Mouse (Mus musculus): ENCODE results near the gene Smim14. TPM values are rescaled to one million over a fixed set of nuclear protein-coding genes. Genes with fewer than 3 reads are reported as not detected.

Gene Smim14
- 45.0 and 45.8 TPM in 2 replicates for polyA plus RNA-seq (2015; fragmentation: Nextera tagmentation; extraction: Ambion mirVana)

DNA sequence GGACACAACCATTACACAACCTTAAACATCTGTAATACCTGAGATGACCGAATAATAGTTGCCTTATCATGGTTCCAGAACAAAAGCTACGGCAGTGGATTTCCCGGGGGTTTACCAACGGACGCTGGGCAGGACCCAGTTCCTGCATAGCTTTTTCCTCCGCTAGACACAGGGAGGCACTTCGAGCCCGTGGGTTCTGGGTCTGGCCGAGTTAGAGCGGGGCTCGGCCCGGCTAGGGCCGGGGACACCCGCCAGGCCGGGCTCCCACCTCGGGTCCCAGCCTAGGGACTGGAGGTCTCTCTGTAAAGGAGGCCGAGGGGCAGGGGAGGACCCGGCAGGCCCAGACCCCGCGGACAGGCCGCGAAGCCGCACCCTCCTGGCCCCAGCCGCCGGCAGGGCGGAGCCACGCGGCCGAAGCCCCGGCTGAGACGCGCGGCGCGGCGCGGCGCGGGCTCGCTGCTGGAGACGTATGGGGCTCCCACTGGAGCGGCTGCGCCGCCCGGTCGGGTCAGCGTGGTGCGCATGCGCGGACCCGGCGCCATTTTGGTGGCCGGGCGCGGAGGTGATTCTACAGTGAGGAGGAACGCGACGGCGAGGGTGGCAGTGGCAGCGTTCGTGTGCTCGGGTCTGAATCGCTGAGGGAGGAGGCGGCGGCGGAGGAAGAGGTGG lies at the start of gene Smim14, which contains the start of gene Ube2k:
TSS of gene Smim14 (minus strand) at position 434 of the 669 bp plus-strand sequence.
TSS of gene Ube2k (plus strand) at position 483 of the 669 bp plus-strand sequence.
- no peaks in the 10 kb centered on the region for H3K9me3 ChIP-seq (replicated peaks)
- peak; percentile 97 for ATAC-seq (ENCODE audit: insufficient read depth)
- peak within 1 kb of the TSS; percentile 98 for H3K9ac ChIP-seq
- no peaks in the 10 kb centered on the region for H3K27me3 ChIP-seq
- H3K4me2 ChIP-seq = peak within 1 kb of the TSS; percentile 88
- H3K36me3 ChIP-seq (replicated peaks) = 0 out of 2 replicates have a peak, but pooled peaks cover 10% of the 10 kb centered on the region
- H3K27ac ChIP-seq (replicated peaks) = peak within 1 kb of the TSS; percentile 96
- under 1% methylated on average over 66 of the region's 66 CpGs for WGBS (ENCODE audit: insufficient replicate concordance)
- H3K4me3 ChIP-seq (replicated peaks) = peak within 1 kb of the TSS; percentile 97
- H3K4me1 ChIP-seq (replicated peaks) = peaks cover 36% of the 10 kb centered on the region

DNA sequence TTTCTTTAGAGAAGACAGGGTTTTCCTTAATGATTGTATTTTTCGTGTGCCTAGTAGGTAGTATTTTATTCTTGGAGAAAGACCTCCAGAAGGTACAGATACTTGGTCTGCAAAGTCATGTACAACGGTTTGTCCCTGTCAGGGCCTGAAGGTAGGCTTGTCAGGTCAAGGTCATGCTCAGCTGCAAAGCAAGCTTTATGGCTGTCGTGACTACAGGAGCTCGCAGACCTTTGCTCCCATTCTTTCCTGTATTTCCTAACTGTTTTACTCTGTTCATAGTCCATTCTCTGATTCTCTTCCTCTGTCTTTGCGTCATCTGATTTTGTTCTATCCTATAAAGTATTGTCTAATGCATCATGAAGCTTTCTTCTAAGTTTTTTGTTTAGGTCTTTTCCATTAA lies 49.3 kb upstream of the Smim14 start:
- Histone ChIP-seq H3K36me3 (replicated peaks) (peaks cover 35% of the 10 kb centered on the region), H3K4me2 (no peak overlapping the region), H3K4me1 (replicated peaks) (no peaks in the 10 kb centered on the region), H3K27ac (replicated peaks) (no peak overlapping the region), H3K9ac (no peak overlapping the region), H3K4me3 (replicated peaks) (no peak overlapping the region), H3K9me3 (replicated peaks) (no peaks in the 10 kb centered on the region), H3K27me3 (no peaks in the 10 kb centered on the region)
- WGBS (ENCODE audit: insufficient replicate concordance) = 76% methylated on average over 5 of the region's 5 CpGs
- peak; percentile 66 for ATAC-seq (ENCODE audit: insufficient read depth)

DNA sequence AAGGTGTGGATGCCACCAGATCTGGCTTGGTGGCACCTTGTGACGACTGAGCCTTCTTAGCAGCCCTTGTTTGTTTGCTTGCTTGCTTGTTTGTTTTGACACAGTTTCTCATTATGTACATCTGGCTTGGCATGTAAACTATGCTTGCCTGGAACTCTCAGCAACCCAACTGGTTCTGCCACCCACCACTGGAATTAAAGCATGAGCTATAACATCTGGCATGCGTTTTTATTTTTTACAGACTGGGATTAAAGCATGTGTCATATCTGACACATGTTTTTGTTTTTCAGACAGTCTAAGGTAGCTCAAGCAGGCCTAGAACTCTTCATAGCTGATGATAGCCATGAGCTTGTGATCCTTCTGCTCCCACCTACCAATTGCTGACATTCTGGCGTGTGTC lies 41.6 kb upstream of the Smim14 start:
- Histone ChIP-seq H3K9ac (no peak overlapping the region), H3K4me2 (no peak overlapping the region), H3K27ac (replicated peaks) (no peak overlapping the region), H3K4me1 (replicated peaks) (peaks cover 4% of the 10 kb centered on the region), H3K9me3 (replicated peaks) (no peaks in the 10 kb centered on the region), H3K27me3 (no peaks in the 10 kb centered on the region), H3K4me3 (replicated peaks) (no peak overlapping the region), H3K36me3 (replicated peaks) (peaks cover 40% of the 10 kb centered on the region)
- ATAC-seq (ENCODE audit: insufficient read depth) = no peak
- 79% methylated on average over 3 of the region's 3 CpGs for WGBS (ENCODE audit: insufficient replicate concordance)

GRCm38 (mm10) chr5:65575896-65576295 lies 38.9 kb upstream of the Smim14 start:
- Histone ChIP-seq H3K36me3 (replicated peaks) (peaks cover 35% of the 10 kb centered on the region), H3K4me2 (no peak overlapping the region), H3K9me3 (replicated peaks) (no peaks in the 10 kb centered on the region), H3K27me3 (no peaks in the 10 kb centered on the region), H3K27ac (replicated peaks) (no peak overlapping the region), H3K9ac (no peak overlapping the region), H3K4me1 (replicated peaks) (peaks cover 4% of the 10 kb centered on the region), H3K4me3 (replicated peaks) (no peak overlapping the region)
- WGBS (ENCODE audit: insufficient replicate concordance) = 70% methylated on average over 2 of the region's 2 CpGs
- no peak for ATAC-seq (ENCODE audit: insufficient read depth)

- Histone ChIP-seq H3K4me1 (replicated peaks) (peaks cover 4% of the 10 kb centered on the region), H3K36me3 (replicated peaks) (peaks cover 34% of the 10 kb centered on the region), H3K9ac (no peak overlapping the region), H3K27me3 (no peaks in the 10 kb centered on the region), H3K4me2 (no peak overlapping the region), H3K27ac (replicated peaks) (no peak overlapping the region), H3K9me3 (replicated peaks) (no peaks in the 10 kb centered on the region), H3K4me3 (replicated peaks) (no peak overlapping the region)
- ATAC-seq (ENCODE audit: insufficient read depth) = no peak
- 83% methylated on average over 2 of the region's 2 CpGs for WGBS (ENCODE audit: insufficient replicate concordance)
Measured at GRCm38 (mm10) chr5:65574876-65575275, 37.9 kb upstream of the Smim14 start.

GRCm38 (mm10) chr5:65565486-65565885 lies 28.5 kb upstream of the Smim14 start:
- Histone ChIP-seq H3K4me1 (replicated peaks) (peaks cover 19% of the 10 kb centered on the region), H3K4me3 (replicated peaks) (no peak overlapping the region), H3K9me3 (replicated peaks) (no peaks in the 10 kb centered on the region), H3K27ac (replicated peaks) (no peak overlapping the region), H3K27me3 (no peaks in the 10 kb centered on the region), H3K9ac (no peak overlapping the region), H3K4me2 (no peak overlapping the region), H3K36me3 (replicated peaks) (peaks cover 21% of the 10 kb centered on the region)
- ATAC-seq (ENCODE audit: insufficient read depth) = no peak
- WGBS (ENCODE audit: insufficient replicate concordance) = 61% methylated on average over 2 of the region's 2 CpGs

- ATAC-seq (ENCODE audit: insufficient read depth) = 0 out of 2 replicates have a peak, but pooled peaks have one; percentile 25
- H3K4me3 ChIP-seq (replicated peaks) = no peak overlapping the region
- H3K4me1 ChIP-seq (replicated peaks) = peaks cover 25% of the 10 kb centered on the region
- H3K9me3 ChIP-seq (replicated peaks) = no peaks in the 10 kb centered on the region
- H3K27me3 ChIP-seq = no peaks in the 10 kb centered on the region
- H3K36me3 ChIP-seq (replicated peaks) = peaks cover 6% of the 10 kb centered on the region
- WGBS (ENCODE audit: insufficient replicate concordance) = 49% methylated on average over 20 of the region's 20 CpGs
- no peak overlapping the region for H3K27ac ChIP-seq (replicated peaks)
- H3K4me2 ChIP-seq = peak overlapping the region; percentile 7; the same call in 1 of the 2 replicates
- no peak overlapping the region for H3K9ac ChIP-seq
Measured at GRCm38 (mm10) chr5:65561125-65561893, 24.3 kb upstream of the Smim14 start.

- Histone ChIP-seq H3K27me3 (no peaks in the 10 kb centered on the region), H3K4me2 (no peak overlapping the region), H3K27ac (replicated peaks) (no peak overlapping the region), H3K36me3 (replicated peaks) (peaks cover 6% of the 10 kb centered on the region), H3K4me3 (replicated peaks) (no peak overlapping the region), H3K9me3 (replicated peaks) (no peaks in the 10 kb centered on the region), H3K9ac (no peak overlapping the region), H3K4me1 (replicated peaks) (peaks cover 28% of the 10 kb centered on the region)
- no peak for ATAC-seq (ENCODE audit: insufficient read depth)
Measured at GRCm38 (mm10) chr5:65557109-65557508, 20.1 kb upstream of the Smim14 start.

DNA sequence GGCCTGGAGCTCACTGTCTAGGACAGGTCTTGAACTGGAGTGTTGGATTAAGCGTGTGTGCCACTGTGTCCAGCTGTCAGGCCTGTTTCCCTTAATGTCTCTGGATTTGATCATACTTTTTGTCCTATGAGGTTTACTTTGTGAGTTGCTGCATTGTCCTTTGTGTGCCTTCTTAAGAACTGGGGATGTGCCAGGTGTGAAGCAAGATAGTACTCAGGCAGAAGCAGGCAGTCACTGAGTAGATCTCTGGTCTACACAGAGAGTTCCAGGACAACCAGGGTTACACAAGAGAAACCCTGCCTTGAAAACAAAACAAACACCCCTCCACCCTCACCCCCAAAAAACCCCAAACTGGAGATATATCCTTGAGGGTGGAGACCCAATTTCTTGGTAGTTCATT lies 12.7 kb upstream of the Smim14 start:
- Histone ChIP-seq H3K9ac (no peak overlapping the region), H3K27ac (replicated peaks) (no peak overlapping the region), H3K4me1 (replicated peaks) (peaks cover 16% of the 10 kb centered on the region), H3K36me3 (replicated peaks) (peaks cover 21% of the 10 kb centered on the region; the same call in 1 of the 2 replicates), H3K27me3 (no peaks in the 10 kb centered on the region), H3K9me3 (replicated peaks) (no peaks in the 10 kb centered on the region), H3K4me3 (replicated peaks) (no peak overlapping the region), H3K4me2 (no peak overlapping the region)
- WGBS (ENCODE audit: insufficient replicate concordance) = 88% methylated on average over 1 of the region's 1 CpGs
- no peak for ATAC-seq (ENCODE audit: insufficient read depth)

GRCm38 (mm10) chr5:65544616-65545015 lies 7.6 kb upstream of the Smim14 start:
- WGBS (ENCODE audit: insufficient replicate concordance) = 87% methylated on average over 2 of the region's 2 CpGs
- H3K27me3 ChIP-seq = no peaks in the 10 kb centered on the region
- H3K9ac ChIP-seq = no peak overlapping the region
- no peak overlapping the region for H3K4me3 ChIP-seq (replicated peaks)
- ATAC-seq (ENCODE audit: insufficient read depth) = no peak
- H3K36me3 ChIP-seq (replicated peaks) = 0 out of 2 replicates have a peak, but pooled peaks cover 34% of the 10 kb centered on the region
- no peak overlapping the region for H3K4me2 ChIP-seq
- no peak overlapping the region for H3K27ac ChIP-seq (replicated peaks)
- H3K4me1 ChIP-seq (replicated peaks) = peaks cover 24% of the 10 kb centered on the region
- no peaks in the 10 kb centered on the region for H3K9me3 ChIP-seq (replicated peaks)

GRCm38 (mm10) chr5:65543491-65543890 lies 6.5 kb upstream of the Smim14 start:
- H3K9me3 ChIP-seq (replicated peaks) = no peaks in the 10 kb centered on the region
- H3K4me2 ChIP-seq = no peak overlapping the region
- 74% methylated on average over 1 of the region's 1 CpGs for WGBS (ENCODE audit: insufficient replicate concordance)
- H3K9ac ChIP-seq = no peak overlapping the region
- peaks cover 27% of the 10 kb centered on the region for H3K4me1 ChIP-seq (replicated peaks)
- no peak overlapping the region for H3K27ac ChIP-seq (replicated peaks)
- 0 out of 2 replicates have a peak, but pooled peaks cover 28% of the 10 kb centered on the region for H3K36me3 ChIP-seq (replicated peaks)
- H3K4me3 ChIP-seq (replicated peaks) = no peak overlapping the region
- ATAC-seq (ENCODE audit: insufficient read depth) = no peak
- H3K27me3 ChIP-seq = no peaks in the 10 kb centered on the region
